Mouse (Mus musculus) embryonic fibroblast, embryonic 13.5 days (primary cell): Measurements from ENCODE around the gene Gba.

Experiments used
- CTCF ChIP-seq: IDR thresholded peaks from 2 replicates; pipeline ENCODE4 v1.5.1; 2011; ENCODE audit warnings: mild to moderate bottlenecking, control low read depth, low read length, moderate library complexity, borderline replicate concordance; ENCODE audit not compliant: insufficient read depth
- POLR2A ChIP-seq: IDR thresholded peaks from 2 replicates; pipeline ENCODE4 v1.6.1; 2011; ENCODE audit warnings: low read depth, mild to moderate bottlenecking, control low read depth, low read length, moderate library complexity

GRCm38 (mm10) chr3:89246261-89247100, 43.8 kb downstream of the Gba start, which contains the start of gene Trim46:
- peak; percentile 91; the same call in 1 of the 2 replicates for TF ChIP-seq CTCF
- peak; percentile 63 for TF ChIP-seq POLR2A
